Mouse (Mus musculus) stomach, postnatal 0 days (tissue): Measurements from ENCODE around the gene Socs5.

Experiments
- CTCF ChIP-seq: IDR thresholded peaks from 2 replicates; pipeline ENCODE4 v1.5.1; 2016; ENCODE audit warnings: antibody characterized with exemption, low read depth, mild to moderate bottlenecking, moderate library complexity
- EP300 ChIP-seq: optimal IDR thresholded peaks from 2 replicates; pipeline ENCODE3; 2016; ENCODE audit warnings: antibody characterized with exemption

DNA sequence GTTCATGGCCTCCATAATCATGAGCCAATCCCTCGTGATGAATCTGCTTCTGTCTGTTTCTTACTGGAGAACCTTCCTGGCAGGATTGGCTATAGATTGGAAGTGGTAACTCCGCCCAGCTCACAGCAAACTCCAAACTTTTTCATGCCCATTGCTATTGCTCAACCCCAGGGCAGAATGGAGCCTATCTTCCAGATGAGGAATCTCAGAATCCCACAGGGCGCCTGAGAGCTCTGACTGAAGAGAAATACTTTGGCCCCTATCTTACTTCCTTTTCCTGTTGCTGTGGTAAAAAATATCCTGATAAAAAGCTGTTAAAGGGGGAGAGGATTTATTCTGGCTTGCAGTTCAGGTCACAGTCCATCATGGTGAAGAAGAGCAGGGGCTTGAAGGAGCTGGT, 48.2 kb downstream of the Socs5 start:
- TF ChIP-seq EP300, result no peak
- no peak for TF ChIP-seq CTCF
